Mouse (Mus musculus): ENCODE measurements around the gene Pak2.

- TF ChIP-seq POLR2A (IDR thresholded peaks at IDR 0.05; ENCODE audit: borderline replicate concordance, insufficient read depth, low read length) (no peak), CTCF (IDR thresholded peaks at IDR 0.05; ENCODE audit: borderline replicate concordance, insufficient read depth, low read depth, low read length) (no peak)
These were observed 15.2 kb downstream of the Pak2 start for GRCm38 (mm10) chr16:32063900-32064299.

Measured in cerebellum, adult 2 months (tissue).